Mouse (Mus musculus): ENCODE results near the gene Ints5. TPM values are rescaled to one million over a fixed set of nuclear protein-coding genes. Genes with fewer than 3 reads are reported as not detected.
"Not testable (repeated sequence)": the region's sequence is repeated elsewhere in the genome, so short reads cannot be mapped to it uniquely, and the experiment has no call there.

The Ints5 gene
- polyA plus RNA-seq, 1 experiment: 18.5 TPM

- DNase-seq (ENCODE audit: low read depth): no peak
Observed at GRCm38 (mm10) chr19:8887585-8888463, 5.0 kb upstream of the Ints5 start.

GRCm38 (mm10) chr19:8888511-8889385 is 4.1 kb upstream of the Ints5 start, which contains the start of the genes 1810009A15Rik and Gm49416:
TSS of gene 1810009A15Rik (plus strand) at chr19:8888853.
TSS of gene Gm49416 (plus strand) at chr19:8888926.
- DNase-seq (ENCODE audit: low read depth): no peak

- DNase-seq (ENCODE audit: low read depth): no peak
Observed at GRCm38 (mm10) chr19:8895397-8895960, 2.7 kb downstream of the Ints5 start.

GRCm38 (mm10) chr19:8896231-8896630 is 3.4 kb downstream of the Ints5 start:
- DNase-seq (ENCODE audit: low read depth): not testable (repeated sequence)

GRCm38 (mm10) chr19:8897211-8897864 is 4.5 kb downstream of the Ints5 start:
- DNase-seq (ENCODE audit: low read depth): not testable (repeated sequence)

- no peak for DNase-seq (ENCODE audit: low read depth)
Observed at GRCm38 (mm10) chr19:8897865-8898495, 5.2 kb downstream of the Ints5 start, which contains the start of gene Ganab. TSS of gene Ganab (plus strand) at chr19:8898071.

- DNase-seq (ENCODE audit: low read depth): no peak
Observed at GRCm38 (mm10) chr19:8898576-8898975, 5.8 kb downstream of the Ints5 start.

- DNase-seq (ENCODE audit: low read depth): no peak
Observed at GRCm38 (mm10) chr19:8899079-8899478, 6.3 kb downstream of the Ints5 start.

GRCm38 (mm10) chr19:8903412-8903811 is 10.6 kb downstream of the Ints5 start:
- DNase-seq (ENCODE audit: low read depth): no peak

- no peak for DNase-seq (ENCODE audit: low read depth)
Observed at GRCm38 (mm10) chr19:8908531-8908930, 15.7 kb downstream of the Ints5 start.

GRCm38 (mm10) chr19:8911810-8912209 is 19.0 kb downstream of the Ints5 start:
- no peak for DNase-seq (ENCODE audit: low read depth)

GRCm38 (mm10) chr19:8914212-8914611 is 21.4 kb downstream of the Ints5 start:
- DNase-seq (ENCODE audit: low read depth): no peak

GRCm38 (mm10) chr19:8919000-8919399 is 26.2 kb downstream of the Ints5 start:
- no peak for DNase-seq (ENCODE audit: low read depth)

- no peak for DNase-seq (ENCODE audit: low read depth)
Observed at GRCm38 (mm10) chr19:8919684-8920072, 26.9 kb downstream of the Ints5 start.

- DNase-seq (ENCODE audit: low read depth): no peak
Observed at GRCm38 (mm10) chr19:8920073-8920736, 27.4 kb downstream of the Ints5 start, which contains the start of gene B3gat3. TSS of gene B3gat3 (plus strand) at chr19:8920374.

- DNase-seq (ENCODE audit: low read depth): no peak
Observed at GRCm38 (mm10) chr19:8920836-8921291, 28.1 kb downstream of the Ints5 start.

GRCm38 (mm10) chr19:8921741-8922140 is 28.9 kb downstream of the Ints5 start:
- DNase-seq (ENCODE audit: low read depth): no peak

GRCm38 (mm10) chr19:8926766-8927165 is 34.0 kb downstream of the Ints5 start:
- no peak for DNase-seq (ENCODE audit: low read depth)

- DNase-seq (ENCODE audit: low read depth): no peak
Observed at GRCm38 (mm10) chr19:8927891-8928525, 35.2 kb downstream of the Ints5 start.
